Mouse (Mus musculus): ENCODE results near the gene Ncaph2. TPM values are rescaled to one million over a fixed set of nuclear protein-coding genes. Genes with fewer than 3 reads are reported as not detected.

The Ncaph2 gene
- not detected in 2 replicates for polyA plus RNA-seq (2012; ENCODE audit: insufficient read depth, insufficient read length, low replicate concordance, missing spikeins)

- no peak for TF ChIP-seq CTCF (IDR thresholded peaks at IDR 0.05; ENCODE audit: insufficient read depth, low read depth, low read length)
- peak; percentile 52; the same call in 1 of the 2 replicates for TF ChIP-seq POLR2A (IDR thresholded peaks at IDR 0.05; ENCODE audit: insufficient read depth, low read depth, low read length)
- peak within 1 kb of the TSS; percentile 53 for H3K4me3 ChIP-seq (ENCODE audit: insufficient read depth, low read depth, low read length)
- peaks cover 17% of the 10 kb centered on the region for H3K4me1 ChIP-seq (ENCODE audit: control insufficient read depth, insufficient read depth, low read length)
- H3K27ac ChIP-seq (ENCODE audit: insufficient read depth, low read depth, low read length): peak within 1 kb of the TSS; percentile 43
- 1% methylated on average over 64 of the region's 64 CpGs for WGBS
Observed at GRCm38 (mm10) chr15:89355241-89356187, at the start of gene Ncaph2, which contains the start of gene Lmf2. Gene Ncaph2, plus strand, starts transcription at chr15:89355719. Gene Lmf2, minus strand, starts transcription at chr15:89355659.

GRCm38 (mm10) chr15:89305966-89306365, 49.6 kb upstream of the Ncaph2 start:
- TF ChIP-seq CTCF (IDR thresholded peaks at IDR 0.05; ENCODE audit: insufficient read depth, low read depth, low read length): no peak
- TF ChIP-seq POLR2A (IDR thresholded peaks at IDR 0.05; ENCODE audit: insufficient read depth, low read depth, low read length): no peak
- Histone ChIP-seq H3K4me1 (ENCODE audit: control insufficient read depth, insufficient read depth, low read length) (peaks cover 31% of the 10 kb centered on the region), H3K4me3 (ENCODE audit: insufficient read depth, low read depth, low read length) (no peak overlapping the region), H3K27ac (ENCODE audit: insufficient read depth, low read depth, low read length) (no peak overlapping the region)
- WGBS: 72% methylated on average over 1 of the region's 1 CpGs

- no peak for TF ChIP-seq POLR2A (IDR thresholded peaks at IDR 0.05; ENCODE audit: insufficient read depth, low read depth, low read length)
- no peak for TF ChIP-seq CTCF (IDR thresholded peaks at IDR 0.05; ENCODE audit: insufficient read depth, low read depth, low read length)
- WGBS: 89% methylated on average over 13 of the region's 13 CpGs
- no peak overlapping the region for H3K4me3 ChIP-seq (ENCODE audit: insufficient read depth, low read depth, low read length)
- H3K4me1 ChIP-seq (ENCODE audit: control insufficient read depth, insufficient read depth, low read length): peaks cover 39% of the 10 kb centered on the region
- H3K27ac ChIP-seq (ENCODE audit: insufficient read depth, low read depth, low read length): no peak overlapping the region
Observed at GRCm38 (mm10) chr15:89307461-89307860, 48.1 kb upstream of the Ncaph2 start.

- peaks cover 48% of the 10 kb centered on the region for H3K4me1 ChIP-seq (ENCODE audit: control insufficient read depth, insufficient read depth, low read length)
- TF ChIP-seq CTCF (IDR thresholded peaks at IDR 0.05; ENCODE audit: insufficient read depth, low read depth, low read length) (no peak), POLR2A (IDR thresholded peaks at IDR 0.05; ENCODE audit: insufficient read depth, low read depth, low read length) (no peak)
- 77% methylated on average over 7 of the region's 7 CpGs for WGBS
- no peak overlapping the region for H3K27ac ChIP-seq (ENCODE audit: insufficient read depth, low read depth, low read length)
- no peak overlapping the region for H3K4me3 ChIP-seq (ENCODE audit: insufficient read depth, low read depth, low read length)
Observed at GRCm38 (mm10) chr15:89308406-89309139, 46.9 kb upstream of the Ncaph2 start.

GRCm38 (mm10) chr15:89309962-89310498, 45.5 kb upstream of the Ncaph2 start:
- H3K4me1 ChIP-seq (ENCODE audit: control insufficient read depth, insufficient read depth, low read length): peaks cover 55% of the 10 kb centered on the region
- 12% methylated on average over 6 of the region's 6 CpGs for WGBS
- TF ChIP-seq POLR2A (IDR thresholded peaks at IDR 0.05; ENCODE audit: insufficient read depth, low read depth, low read length): no peak
- TF ChIP-seq CTCF (IDR thresholded peaks at IDR 0.05; ENCODE audit: insufficient read depth, low read depth, low read length): no peak
- H3K4me3 ChIP-seq (ENCODE audit: insufficient read depth, low read depth, low read length): no peak overlapping the region
- H3K27ac ChIP-seq (ENCODE audit: insufficient read depth, low read depth, low read length): peak overlapping the region; percentile 57

GRCm38 (mm10) chr15:89313359-89313758, 42.2 kb upstream of the Ncaph2 start:
- no peak overlapping the region for H3K27ac ChIP-seq (ENCODE audit: insufficient read depth, low read depth, low read length)
- no peak for TF ChIP-seq CTCF (IDR thresholded peaks at IDR 0.05; ENCODE audit: insufficient read depth, low read depth, low read length)
- no peak for TF ChIP-seq POLR2A (IDR thresholded peaks at IDR 0.05; ENCODE audit: insufficient read depth, low read depth, low read length)
- no peak overlapping the region for H3K4me3 ChIP-seq (ENCODE audit: insufficient read depth, low read depth, low read length)
- 55% methylated on average over 4 of the region's 4 CpGs for WGBS
- H3K4me1 ChIP-seq (ENCODE audit: control insufficient read depth, insufficient read depth, low read length): peaks cover 49% of the 10 kb centered on the region

GRCm38 (mm10) chr15:89314107-89314506, 41.4 kb upstream of the Ncaph2 start:
- no peak for TF ChIP-seq CTCF (IDR thresholded peaks at IDR 0.05; ENCODE audit: insufficient read depth, low read depth, low read length)
- TF ChIP-seq POLR2A (IDR thresholded peaks at IDR 0.05; ENCODE audit: insufficient read depth, low read depth, low read length): no peak
- 30% methylated on average over 3 of the region's 3 CpGs for WGBS
- Histone ChIP-seq H3K27ac (ENCODE audit: insufficient read depth, low read depth, low read length) (no peak overlapping the region), H3K4me1 (ENCODE audit: control insufficient read depth, insufficient read depth, low read length) (peaks cover 44% of the 10 kb centered on the region), H3K4me3 (ENCODE audit: insufficient read depth, low read depth, low read length) (peak overlapping the region; percentile 86)

GRCm38 (mm10) chr15:89314511-89315189, 40.9 kb upstream of the Ncaph2 start:
- WGBS: under 1% methylated on average over 58 of the region's 58 CpGs
- Histone ChIP-seq H3K4me3 (ENCODE audit: insufficient read depth, low read depth, low read length) (peak overlapping the region; percentile 86), H3K27ac (ENCODE audit: insufficient read depth, low read depth, low read length) (no peak overlapping the region), H3K4me1 (ENCODE audit: control insufficient read depth, insufficient read depth, low read length) (peaks cover 40% of the 10 kb centered on the region)
- TF ChIP-seq CTCF (IDR thresholded peaks at IDR 0.05; ENCODE audit: insufficient read depth, low read depth, low read length) (no peak), POLR2A (IDR thresholded peaks at IDR 0.05; ENCODE audit: insufficient read depth, low read depth, low read length) (no peak)

All from olfactory bulb, adult 2 months (tissue).